Mouse (Mus musculus): ENCODE measurements around the gene Usp47.

Gene Usp47

DNA sequence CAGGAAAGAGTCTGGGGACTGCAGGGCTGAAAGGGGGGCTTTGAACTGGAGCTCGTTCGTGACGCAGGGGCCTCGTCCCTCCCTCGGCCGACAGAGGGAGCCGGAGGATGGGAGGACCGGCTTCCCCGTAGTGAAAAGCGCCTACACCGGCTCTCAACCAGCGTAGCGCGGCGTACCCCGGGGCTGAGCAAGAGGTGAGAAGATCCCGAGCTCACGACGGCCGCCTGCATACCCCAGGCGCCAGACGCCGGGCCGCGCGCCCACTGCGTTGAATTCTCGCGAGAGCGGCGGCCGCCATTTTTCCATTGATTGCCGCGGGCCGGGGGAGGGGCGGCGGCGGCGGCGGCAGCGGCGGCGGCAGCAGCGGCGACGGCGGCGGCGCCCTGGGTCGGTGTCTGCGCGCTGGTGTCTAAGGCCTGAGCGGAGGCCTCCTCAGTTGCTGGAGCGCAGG is at the start of gene Usp47:
Gene Usp47, plus strand, starts transcription at position 355 of the 451 bp plus-strand sequence.
- DNase-seq = peak; percentile 89 to 90

DNA sequence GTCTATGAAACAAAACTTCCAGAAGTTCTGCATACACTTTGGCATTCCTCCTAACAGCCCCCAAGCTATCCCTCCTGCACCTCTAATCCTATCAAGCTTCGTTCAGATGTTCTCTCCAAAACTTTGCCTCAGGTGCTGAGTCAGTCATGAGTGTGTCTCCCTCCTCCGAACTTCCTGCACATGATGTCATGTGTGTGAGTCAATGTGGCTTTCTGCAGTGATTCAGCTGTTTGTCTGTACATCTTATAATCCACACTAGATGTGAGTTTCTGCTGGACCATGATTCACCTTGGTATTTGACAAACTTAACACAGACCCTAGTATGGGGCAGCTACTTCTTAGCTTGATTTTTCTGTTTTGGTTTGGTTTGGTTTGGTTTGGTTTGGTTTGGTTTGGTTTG is 46.9 kb upstream of the Usp47 start:
- DNase-seq = no peak

DNA sequence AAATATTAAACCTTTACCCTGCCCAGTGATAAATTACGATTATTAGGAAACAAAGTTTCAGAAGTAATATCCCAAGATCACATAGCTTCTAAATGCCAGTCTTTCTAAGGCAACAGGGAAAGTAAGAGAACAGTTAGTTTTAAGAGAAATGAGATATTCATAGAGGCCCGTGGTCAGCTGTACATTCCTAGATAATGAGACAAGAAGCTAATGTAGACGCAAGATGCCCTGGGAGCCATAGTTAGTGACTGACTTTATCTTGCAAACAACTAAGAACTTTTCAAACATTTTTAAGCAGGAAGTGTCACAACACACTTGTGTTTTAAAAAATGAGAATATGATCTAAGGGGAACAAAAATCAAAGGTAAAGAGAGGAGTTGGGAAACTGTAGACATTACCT is 45.4 kb upstream of the Usp47 start:
- DNase-seq = no peak

DNA sequence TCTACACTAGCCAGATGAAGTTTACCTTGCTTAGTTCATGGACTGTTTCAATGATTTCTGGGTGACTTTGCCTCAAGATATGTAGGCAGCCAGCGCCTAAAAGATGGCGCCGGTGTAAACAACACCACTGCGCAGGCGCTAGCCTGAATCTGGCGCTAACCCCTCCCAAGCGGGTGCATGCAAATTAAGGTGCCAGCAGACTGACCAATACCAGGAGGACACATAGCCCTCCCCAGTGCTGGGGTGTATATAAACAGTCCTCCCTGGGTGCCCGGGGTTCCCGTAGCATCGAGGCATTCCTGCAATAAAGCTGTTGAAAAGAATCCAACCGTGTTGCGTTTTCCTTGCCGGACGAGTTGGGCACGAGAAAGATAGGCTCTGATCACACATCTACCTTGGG is 41.0 kb upstream of the Usp47 start:
- DNase-seq = no peak

DNA sequence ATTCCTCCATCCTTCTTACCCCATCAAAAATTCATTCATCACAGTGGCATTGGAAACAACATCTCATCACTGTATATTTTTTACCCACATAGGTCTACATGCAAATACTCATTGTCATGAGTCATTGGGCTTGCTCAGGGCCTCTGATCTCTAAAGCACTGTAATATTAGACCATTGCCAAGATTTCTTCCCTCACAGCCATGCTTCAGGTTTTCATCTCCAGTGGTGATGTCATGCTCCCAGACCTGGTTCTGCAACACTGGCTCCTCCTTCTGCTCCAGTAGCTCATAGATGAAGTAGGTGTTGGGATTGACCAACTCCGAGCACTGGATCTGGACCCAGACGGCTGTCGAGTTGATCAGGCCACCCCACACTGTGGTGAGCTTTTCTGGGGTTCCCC is 38.8 kb upstream of the Usp47 start:
- DNase-seq = no peak

DNA sequence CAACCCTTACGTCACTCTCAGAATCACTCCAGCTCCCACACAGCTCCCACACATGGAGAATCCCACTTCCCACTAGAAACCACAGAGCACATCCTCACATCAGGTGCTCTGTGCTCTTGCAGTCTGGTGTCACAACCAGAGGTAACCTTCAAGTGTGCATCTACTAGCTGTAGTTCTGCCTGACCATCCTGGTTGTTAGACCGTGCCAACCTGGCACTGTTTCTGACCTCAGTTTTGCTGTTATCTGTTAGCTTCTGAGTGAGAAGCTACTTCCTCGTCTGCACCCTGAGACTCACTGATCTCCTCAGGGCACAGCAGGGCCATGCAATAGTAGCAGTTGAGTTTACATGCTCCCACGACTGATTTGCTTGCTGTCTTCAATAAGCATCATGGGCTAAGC is 38.0 kb upstream of the Usp47 start:
- no peak for DNase-seq

DNA sequence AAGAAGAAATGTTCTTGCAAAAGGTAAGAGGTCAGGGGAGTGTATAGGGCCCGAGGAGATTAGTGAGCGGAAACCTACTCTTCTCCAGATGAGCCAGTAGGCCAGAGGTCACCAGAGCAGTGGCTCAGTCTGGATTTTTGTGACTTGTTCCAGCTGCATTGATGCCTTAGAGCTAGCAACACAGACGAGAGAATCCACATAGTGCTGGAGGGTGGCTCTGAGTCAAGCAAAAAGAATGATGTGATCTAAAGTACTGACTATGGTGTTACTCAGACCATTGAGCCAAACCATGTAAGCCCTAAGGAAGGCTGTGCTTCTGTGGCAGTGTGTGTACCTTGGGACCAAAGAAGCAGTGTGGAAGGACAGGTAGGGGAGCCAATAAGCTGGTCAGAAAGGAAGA is 36.4 kb upstream of the Usp47 start:
- no peak for DNase-seq

DNA sequence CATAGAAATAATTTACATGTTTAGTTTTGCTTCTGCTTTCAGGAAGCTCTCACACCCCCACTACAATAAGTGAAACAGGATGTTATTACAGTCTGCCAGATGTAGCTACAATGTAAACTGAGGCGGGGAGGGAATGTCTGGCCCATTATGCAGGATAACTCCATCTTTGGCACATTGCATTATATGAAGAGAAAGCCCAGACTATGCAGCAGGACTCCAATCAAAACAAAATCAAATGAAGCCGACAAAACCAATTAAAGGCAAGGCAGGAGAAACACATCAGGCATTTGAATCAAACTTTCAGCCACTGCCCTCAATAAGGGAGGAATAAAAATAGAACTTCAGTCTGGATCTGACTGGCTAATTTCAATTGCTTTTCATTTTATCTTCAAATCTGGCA is 25.9 kb upstream of the Usp47 start:
- no peak for DNase-seq

DNA sequence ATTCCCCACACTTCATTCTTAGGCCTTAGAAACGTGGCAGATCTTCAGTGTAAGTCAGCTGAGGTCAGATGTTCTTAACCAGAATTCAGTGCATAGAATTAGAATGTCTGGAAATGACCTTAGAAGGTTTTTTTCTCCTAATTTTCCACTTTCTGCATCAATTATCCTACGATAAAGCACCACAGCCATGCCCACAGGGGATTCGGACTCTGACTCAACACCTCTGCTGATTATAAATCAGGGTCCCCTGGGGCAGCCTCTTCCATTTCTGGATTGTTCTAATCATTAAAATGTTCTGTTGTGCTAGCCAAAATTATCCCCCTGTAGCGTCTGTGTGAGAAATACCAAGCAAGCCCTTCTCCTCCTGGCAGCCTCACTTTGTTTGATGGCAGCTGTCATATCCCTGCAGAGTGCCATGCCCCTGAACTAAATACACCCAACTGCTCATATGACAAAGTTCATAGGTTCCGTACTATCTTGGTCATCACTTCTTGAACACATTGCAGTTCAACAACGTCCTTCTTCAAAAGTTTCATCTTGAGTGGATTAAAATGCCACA is 24.8 kb upstream of the Usp47 start:
- no peak for DNase-seq

DNA sequence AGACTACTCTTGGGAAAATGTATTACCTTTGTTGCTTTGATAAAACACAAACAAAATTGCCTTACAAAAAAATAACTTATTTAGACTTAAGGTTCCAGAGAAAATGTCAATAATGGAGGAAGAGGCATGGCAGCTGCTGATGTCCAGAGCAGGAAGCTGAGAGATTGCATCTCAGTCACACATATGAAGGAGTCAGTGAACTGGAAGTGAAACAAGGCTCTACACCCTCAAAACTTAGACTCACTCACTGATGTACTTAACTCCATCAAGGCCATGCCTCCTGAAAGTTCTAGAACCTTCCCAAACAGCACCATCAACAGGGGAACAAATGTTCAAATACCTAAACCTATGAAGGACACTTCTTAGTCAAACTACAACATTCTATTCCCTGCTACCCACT is 23.9 kb upstream of the Usp47 start:
- DNase-seq = no peak

DNA sequence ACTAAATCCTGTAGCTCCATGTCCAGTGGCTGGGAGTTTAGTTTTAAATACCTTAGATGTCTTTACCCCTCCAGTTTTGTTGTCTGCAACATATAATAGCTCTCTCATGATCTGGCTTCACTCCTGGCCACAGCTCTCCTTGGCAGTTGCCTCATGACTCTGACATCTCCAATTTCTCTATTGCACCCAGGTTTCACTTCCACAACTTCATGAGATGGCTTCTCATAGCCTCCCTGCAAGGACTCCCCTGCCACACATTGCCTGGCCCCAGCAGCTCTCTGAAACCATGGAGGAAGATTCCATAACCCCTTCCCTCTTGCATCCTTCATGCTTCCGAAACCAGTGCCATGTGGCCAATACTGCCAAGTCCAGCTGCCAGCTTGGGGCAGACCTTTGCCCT is 23.1 kb upstream of the Usp47 start:
- DNase-seq = no peak

DNA sequence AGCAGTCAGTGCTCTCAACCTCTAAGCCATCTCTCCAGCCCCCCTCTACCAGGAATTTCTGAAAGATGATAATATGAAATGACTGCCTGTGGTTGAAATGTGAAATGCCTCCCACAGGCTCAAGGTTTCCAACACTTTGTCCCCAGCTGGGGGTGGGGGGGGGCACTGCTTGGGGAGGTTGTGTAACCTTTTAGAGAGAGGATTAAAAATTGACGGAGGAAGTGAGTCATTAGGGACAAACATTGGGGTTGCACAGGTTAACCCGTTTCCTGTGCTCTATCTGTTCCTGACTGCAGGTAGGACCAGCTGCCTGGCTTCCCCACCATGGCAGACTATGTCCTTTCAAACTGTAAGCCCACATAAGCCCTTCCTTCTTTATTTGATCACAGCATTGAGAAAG is 12.8 kb upstream of the Usp47 start:
- no peak for DNase-seq

DNA sequence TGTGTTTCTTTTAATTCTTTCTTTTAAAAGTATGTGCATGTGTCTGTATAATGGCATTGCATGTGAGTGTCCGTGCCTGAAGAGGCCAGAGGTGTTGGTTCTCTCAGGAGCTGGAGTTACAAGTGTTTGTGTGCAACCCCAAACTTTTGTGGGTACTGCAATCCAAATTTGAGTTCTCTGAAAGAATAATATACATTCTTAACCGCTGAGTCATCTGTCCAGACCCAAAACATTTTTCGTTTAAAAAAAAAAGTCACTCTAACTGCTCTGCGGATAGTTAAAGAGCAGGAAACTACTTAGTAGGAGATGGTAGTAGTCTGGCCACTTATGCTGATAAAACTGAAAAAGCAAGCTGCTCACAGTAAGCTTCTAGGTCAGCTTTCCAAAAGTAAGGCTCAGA is 12.3 kb upstream of the Usp47 start:
- DNase-seq = no peak

DNA sequence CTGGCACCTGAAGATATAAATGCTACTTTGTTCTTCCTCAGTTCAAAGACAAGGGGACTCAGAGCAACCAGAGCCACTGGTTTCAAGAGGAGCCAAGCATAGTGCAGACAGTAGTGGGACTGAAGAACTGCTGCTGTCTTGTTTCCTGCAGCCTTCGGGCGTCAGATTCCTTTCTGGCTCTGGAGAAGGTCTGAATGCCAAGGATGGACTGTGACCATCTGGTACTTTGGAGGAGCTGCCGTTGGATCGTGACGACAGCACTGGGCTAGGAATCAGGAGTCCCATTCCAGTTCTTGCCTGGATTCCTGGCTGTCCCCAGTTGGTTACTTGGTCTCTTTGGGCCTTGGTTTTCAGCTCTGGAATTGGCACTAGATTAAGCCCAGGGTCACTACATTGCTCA is 11.2 kb upstream of the Usp47 start:
- no peak for DNase-seq

DNA sequence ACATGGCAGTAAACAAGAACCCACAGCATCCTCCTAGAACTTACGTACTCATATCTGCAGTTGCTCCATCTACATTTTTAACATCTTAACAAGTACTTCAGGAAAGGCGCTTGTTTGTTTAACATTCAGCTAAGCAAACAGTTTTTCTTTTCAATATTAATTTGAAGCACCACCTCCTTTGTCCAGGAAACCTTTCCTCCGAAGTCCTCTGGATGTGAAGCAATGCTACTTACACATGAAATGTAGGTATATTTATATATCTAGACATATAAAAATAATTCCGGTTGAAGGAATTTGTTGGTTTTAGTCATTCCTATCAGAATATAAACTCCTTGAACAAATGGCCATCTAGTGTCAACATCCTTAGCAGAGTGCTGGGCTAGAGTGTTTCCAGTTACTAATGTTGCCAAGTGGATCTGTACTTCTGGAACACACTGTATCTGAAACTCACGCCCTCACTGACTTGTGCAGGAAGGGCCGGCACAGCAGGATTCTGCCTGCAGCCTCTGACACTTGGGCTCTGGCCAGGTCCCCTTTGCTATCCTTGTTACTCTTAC is 10.6 kb upstream of the Usp47 start:
- no peak for DNase-seq

DNA sequence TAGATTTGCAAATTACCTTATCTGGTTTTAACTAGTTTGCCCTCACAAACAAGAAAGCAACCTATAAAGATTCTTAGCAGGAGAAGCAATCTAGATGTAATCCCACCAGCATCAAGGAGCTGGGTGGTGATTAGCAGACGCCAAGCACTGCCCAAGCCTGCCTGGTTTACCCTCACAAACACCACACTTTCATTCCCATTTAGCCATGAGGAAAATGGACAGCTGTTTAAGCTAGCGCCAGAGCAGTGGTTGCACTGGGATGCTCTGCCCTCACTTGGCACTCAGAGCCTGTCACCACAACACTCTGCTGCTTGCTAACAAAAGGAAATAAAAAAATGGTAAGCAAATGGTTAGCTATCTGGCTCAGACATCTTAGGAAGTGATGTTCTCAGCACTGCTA is 9.2 kb upstream of the Usp47 start:
- DNase-seq = no peak

DNA sequence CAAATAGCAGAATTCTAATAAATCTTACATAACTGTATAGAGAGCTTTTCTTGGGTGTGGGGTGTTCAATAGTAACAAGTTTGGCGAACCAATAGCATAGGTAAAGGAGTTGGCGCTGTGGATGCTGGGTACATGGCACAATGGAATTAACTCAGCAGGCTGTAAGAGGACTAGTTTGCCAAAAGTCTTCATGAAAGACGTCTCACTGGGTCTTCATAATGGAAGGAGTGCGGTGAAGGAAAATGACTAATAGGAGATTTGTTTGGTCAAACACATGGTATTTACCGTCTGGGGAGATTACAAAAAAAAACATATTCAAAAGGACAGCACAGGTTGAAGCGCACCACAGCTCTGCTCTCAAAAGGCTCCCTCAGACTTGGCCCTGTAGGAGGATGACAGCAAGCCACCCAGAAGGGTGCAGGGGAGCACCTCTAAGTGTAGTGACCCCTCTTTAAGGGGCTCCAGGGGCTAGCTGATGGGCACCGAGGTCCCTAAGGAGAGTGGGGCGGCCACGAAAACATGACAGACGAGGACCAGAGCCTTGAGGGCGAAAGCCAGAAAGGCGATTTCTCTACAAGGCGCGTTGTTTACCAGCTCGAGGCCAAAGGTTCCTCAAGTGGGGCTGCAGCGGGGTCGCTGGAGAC is 676 bp upstream of the Usp47 start:
- DNase-seq = no peak

DNA sequence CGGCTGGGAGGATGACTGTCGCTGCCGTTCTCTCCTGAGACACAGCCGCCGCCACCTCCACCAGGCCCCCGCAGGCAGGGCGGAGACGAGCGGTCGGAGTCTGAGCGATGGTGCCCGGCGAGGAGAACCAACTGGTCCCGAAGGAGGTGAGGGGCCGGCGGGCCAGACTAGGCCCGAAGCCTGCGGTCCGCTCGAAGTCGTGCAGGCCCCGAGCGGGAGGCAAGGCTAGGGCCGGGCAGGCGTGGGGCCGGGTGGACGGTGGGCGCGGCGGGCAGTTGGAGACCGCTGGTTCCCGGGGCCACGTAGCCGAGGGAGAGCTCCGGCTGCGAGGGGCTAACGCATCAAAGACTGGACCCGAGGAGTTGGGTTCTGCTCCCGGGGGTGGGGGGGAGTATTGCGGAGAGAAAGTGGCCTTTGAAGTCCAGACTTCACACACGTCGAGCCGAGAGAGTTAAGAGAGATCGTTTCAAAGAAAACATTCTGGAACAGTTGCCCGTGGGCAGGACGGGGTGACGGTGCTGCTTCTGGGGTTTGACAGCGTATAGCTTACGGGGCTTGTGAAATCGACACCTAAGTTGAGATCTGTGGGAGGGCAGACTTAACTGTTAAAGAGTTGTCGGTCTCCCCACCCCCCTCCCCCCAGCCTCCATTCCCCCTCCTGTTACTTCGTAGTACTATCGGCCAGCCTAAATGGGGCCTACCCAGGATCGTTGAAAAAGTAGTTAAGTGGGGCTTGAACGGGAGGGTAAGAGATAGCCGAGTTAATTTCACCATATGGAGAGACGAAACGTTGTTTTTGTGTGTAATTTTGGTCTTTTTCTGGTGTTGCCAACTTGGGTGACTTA is 519 bp downstream of the Usp47 start:
- DNase-seq = no peak

DNA sequence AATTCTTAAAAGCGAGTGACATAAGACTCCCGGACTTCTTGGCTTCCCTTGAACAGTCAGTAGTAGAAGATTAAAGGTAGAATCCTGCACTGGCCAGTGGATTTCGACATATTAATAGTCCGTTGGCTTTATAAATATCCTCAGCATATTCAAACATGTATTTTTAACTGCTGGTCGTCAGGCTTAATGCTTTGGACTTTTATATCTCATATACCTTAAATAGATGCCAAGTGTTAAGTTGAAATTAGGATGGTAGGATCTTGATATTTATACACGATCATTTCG is 1.1 kb downstream of the Usp47 start:
- DNase-seq = no peak

DNA sequence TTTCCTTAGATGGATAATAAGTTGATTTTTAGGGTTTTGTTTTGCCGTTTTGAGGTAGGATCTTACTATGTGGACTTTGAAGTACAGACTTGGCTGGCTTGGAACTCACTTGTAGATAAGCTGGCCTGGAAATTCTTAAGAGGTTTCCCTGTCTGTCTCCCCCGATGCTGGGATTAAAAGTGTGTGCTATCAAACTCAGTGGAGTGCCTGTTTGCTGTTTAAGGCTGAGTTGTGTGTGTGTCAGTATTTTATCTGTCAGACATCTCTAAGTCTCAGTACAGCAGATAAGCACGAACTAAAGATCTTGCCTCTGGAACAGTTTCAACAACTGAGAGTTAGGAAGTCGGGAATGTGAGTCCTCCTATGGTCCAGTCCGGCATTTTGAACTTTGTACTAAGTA is 1.6 kb downstream of the Usp47 start:
- DNase-seq = no peak

DNA sequence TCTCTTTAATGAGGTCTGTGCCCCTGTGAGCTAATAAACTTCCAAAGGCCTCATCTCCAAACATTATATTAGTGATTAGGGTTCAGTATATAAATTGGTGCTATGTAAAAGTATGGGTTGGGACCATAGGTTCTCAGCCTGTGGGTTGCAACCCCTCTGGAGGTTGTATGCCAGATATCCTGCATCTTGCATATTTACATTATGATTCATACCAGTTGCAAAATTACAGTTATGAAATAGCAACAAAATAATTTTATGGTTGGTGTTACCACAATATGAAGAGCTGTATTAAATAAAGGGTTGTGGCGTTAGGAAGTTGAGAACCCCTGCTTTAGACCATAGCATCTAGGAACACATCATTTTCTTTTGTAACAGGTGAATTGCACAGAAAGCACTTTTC is 7.3 kb downstream of the Usp47 start:
- no peak for DNase-seq

DNA sequence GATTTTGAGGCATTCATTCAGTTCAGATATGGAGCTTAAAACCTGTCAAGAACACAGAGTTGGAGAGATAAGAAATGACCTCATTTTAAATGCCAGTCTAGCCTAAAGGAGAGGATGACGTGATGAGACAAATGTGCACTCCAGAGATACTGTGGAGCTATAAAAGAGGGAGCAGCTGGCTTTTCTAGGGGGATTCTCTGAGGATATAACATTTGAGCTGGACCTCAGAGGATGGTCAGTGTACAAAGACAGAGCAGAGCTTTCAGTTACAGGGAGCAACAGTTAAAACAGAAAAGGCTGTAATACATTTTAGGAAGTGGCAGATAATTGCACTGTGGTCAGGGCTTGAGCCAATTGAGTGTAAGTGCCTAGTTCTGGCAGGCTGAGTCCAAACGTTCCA is 12.5 kb downstream of the Usp47 start:
- no peak for DNase-seq

DNA sequence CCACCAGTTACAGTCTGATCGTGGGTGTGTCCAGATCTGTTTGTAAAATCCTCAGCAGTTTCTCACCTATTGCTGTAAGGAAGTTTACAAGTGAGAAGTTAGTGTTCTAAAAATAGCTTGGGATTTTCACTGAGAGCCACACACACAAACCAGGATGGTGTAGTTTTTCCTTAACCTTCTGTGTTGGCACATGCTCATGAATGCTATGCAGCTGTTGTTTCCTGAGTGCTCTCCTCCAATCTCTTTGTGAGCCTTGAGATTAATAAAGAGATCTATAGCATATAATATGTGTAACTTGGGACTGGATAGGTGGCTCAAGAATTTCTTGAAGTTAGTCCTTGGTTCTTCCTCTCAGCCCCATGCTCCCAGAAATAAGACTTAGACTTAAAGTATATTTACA is 13.3 kb downstream of the Usp47 start:
- DNase-seq = no peak

DNA sequence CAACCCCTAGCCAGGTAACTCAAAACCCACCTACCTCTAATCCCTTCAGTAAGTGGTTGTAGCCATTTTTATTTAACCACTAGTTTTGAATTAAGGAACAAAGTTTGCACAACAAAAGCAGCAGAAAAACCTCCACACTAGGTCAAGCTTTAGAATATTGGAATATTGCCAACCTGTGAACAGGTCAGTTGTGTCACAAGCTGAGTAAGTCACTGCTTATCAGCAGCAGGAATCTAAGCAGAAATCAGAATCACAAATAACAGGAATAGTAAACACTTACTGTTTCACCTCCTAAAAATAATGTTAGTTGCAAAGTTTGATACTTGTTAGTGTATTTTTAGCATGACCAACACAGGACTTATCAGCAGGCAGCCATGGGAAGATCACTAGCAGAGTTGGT is 17.0 kb downstream of the Usp47 start:
- DNase-seq = no peak
